Mouse (Mus musculus) urinary bladder, postnatal 14 days (tissue): ENCODE results near the gene Cog5.
"Not testable (repeated sequence)": the region's sequence is repeated elsewhere in the genome, so short reads cannot be mapped to it uniquely, and the experiment has no call there.

Experiments
- DNase-seq: peaks from one replicate; pipeline ENCODE4 v3.0.0; 2021; ENCODE audit warnings: low spot score

Gene Cog5

GRCm38 (mm10) chr12:31654197-31654964, at the start of gene Cog5, which contains the start of gene Dus4l:
TSS of gene Cog5 (plus strand) at chr12:31654869.
TSS of gene Dus4l (minus strand) at chr12:31654826.
- DNase-seq: peak; percentile 96

GRCm38 (mm10) chr12:31604894-31605293, 49.8 kb upstream of the Cog5 start:
- DNase-seq: no peak

- DNase-seq: no peak
Measured at GRCm38 (mm10) chr12:31608138-31608537, 46.5 kb upstream of the Cog5 start.

GRCm38 (mm10) chr12:31613353-31613752, 41.3 kb upstream of the Cog5 start:
- DNase-seq: no peak

DNA sequence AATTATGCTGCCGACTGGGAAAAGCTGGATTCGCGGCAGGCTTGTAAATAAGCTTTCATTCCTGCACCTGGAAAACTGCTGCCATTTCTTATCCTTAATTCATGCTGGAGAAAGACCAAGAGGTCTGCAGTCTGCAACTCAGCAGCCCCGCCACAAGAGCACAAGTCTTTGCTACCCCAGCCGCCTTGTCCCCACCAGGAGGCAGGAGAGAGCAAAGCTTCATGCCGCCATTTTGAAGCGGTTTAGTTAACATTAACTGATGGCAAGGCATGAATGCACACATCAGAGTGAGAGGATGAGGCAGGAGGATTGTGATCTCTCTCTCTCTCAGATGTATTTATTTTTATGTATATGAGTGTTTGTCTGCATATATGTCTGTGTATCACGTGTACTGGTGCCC, 34.6 kb upstream of the Cog5 start:
- no peak for DNase-seq

GRCm38 (mm10) chr12:31625016-31625415, 29.7 kb upstream of the Cog5 start:
- no peak for DNase-seq

GRCm38 (mm10) chr12:31628396-31628795, 26.3 kb upstream of the Cog5 start:
- DNase-seq: not testable (repeated sequence)

- peak; percentile 18 for DNase-seq
Measured at GRCm38 (mm10) chr12:31633970-31634342, 20.7 kb upstream of the Cog5 start.

- peak; percentile 76 for DNase-seq
Measured at GRCm38 (mm10) chr12:31634343-31635239, 20.1 kb upstream of the Cog5 start, which contains the start of gene Bcap29. TSS of gene Bcap29 (minus strand) at chr12:31634658.

GRCm38 (mm10) chr12:31635240-31635607, 19.4 kb upstream of the Cog5 start:
- DNase-seq: no peak

DNA sequence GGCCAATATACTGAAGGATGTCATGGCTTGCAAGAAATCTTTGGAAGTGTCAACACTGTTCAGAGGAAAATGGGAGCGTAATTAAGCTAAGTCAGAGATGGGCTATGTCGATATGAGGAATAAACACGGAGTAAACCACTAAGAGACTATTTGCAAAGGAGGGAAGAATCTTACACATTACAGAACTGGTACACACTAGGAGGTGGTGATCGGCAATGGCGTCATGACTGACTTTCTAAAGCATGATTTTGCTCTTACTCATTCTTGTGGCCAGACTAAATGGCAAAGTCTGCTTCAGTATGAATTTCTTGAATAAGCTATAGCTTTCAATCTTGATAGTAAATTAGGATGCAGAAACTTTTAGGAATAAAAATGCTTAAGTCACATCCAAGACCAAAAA, 1.1 kb upstream of the Cog5 start:
- DNase-seq: no peak

GRCm38 (mm10) chr12:31654965-31655477, 352 bp downstream of the Cog5 start:
- no peak for DNase-seq

GRCm38 (mm10) chr12:31656841-31657240, 2.2 kb downstream of the Cog5 start:
- no peak for DNase-seq

DNA sequence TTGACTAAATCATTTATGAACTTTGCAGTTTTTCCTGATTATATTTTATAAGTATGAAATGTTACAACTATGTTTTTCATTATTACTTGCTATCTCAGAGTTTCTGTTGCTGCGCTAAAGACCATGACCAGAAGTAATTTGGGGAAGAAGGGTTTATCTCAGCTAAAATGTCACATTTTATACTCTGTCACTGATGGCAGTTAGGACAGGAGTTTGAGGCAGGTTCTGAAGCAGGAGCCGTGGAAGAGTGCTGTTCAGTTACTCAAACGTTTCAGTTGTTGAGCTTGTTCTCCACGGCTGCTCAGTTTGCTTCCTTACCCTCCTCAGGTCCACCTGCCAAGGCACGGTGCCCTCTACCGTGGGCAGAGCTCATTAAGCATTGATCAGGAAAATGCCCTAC, 11.3 kb downstream of the Cog5 start:
- DNase-seq: no peak

- no peak for DNase-seq
Measured at GRCm38 (mm10) chr12:31667187-31667586, 12.5 kb downstream of the Cog5 start.

- DNase-seq: no peak
Measured at GRCm38 (mm10) chr12:31686679-31687078, 32.0 kb downstream of the Cog5 start.

DNA sequence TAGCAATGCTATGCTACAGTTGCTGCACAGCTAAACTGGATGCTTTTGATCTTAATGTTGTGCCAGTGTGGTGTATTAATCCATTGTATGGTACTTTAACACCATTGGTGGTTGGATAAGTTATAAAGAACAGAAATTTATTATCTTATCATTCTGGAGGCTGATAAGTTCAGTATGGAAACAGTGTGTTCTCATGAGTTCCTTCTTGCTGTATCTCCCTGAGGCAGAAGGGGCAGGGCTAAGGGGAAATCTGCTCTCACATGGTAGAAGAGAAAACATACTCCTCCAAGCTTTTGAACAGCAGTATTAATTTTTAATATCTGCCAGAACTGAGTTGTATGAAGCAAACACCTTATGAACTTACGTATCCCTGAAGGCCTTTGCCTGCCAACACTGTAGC, 38.6 kb downstream of the Cog5 start:
- DNase-seq: no peak

DNA sequence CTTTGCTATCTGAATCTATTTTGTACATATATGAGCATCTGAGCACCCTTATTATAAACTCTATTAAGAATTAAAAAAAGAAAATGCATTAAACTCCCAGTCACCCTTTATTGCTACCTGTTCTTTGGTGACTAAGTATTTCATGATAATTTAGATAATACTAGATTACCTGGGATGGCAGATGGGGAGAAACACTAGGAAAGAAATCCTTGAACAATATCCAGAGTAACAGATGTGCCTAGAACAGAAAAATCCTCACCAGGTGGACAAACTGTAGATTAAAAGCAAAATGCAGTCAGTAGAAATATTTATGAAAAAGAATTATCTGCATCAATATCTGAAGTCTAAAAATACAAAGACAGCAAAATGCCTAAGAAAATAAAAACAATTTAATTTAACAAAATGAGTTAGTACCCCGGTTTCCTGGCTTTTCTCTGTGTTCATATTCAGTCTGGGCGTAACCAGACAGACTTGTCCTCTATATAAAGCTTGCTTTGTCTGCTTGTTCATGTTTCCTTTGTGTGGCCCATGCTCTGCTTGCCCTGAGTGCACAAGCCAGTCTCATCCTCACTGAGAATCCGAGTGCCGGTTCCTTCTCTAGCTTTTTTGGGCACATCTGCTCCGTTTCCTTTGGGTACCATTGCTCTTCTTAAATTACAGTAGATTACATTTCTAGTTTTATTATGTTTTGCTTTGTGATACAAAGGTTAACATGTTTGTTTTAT, 46.1 kb downstream of the Cog5 start:
- no peak for DNase-seq

DNA sequence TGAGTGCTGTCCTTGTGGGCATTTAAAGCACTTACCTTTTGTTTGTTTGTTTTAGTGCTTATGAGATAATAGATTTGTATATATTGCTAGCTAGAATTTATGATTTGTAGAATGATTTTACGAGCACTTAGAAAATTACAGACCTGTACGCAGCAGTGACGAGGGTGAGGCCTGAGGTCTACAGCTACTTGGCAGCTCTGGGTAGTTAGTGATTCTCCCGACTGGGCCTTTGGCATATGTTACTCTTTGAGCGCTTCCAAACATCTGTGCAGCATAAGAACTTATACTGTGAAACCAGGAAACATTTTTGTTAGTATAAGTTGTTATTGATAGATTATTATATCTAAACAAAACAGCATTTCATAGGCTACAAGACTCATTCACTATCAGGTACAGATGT, 46.7 kb downstream of the Cog5 start:
- no peak for DNase-seq

DNA sequence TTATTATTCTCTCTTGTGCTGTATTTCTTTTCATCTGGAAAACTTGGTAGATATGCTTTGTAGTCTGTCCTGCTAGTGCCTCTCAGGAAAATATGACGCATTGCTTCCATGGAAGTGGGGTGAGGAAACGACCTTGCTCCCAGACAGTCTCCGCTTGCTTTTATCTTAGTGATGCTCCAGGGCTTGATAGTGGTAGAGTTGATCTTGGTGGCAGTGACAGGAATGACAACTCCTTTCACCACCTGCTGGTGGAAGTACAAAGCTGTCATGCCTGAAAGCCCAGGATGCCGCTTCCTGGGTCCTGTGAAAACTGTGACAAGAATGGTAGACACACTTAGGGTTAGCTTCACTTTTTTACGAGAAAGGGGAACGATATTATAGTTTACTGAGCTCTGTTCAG, 49.2 kb downstream of the Cog5 start:
- no peak for DNase-seq

- no peak for DNase-seq
Measured at GRCm38 (mm10) chr12:31706168-31706567, 51.5 kb downstream of the Cog5 start.

DNA sequence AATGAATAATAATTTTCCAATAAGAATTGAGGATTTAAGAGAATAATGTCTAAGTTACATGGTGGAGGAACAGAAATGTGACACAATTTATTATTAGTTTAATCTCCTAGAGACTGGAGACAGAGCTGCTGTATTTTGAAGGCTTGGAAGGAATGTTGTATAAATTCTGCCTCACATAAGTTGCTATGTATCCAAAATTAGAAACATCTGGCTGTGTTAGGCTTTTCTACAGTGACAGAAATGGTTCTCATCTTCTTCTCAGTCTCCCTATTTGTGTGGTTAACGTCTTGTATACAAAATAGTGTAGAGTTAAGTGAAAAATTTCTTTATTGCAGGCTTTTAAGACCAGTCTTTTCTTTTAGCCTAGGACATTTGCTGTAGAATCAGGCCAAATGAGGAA, 52.9 kb downstream of the Cog5 start:
- no peak for DNase-seq
